Mouse (Mus musculus) liver, postnatal 0 days (tissue): ENCODE measurements around the gene Kyat3.

Experiments used
- CTCF ChIP-seq: sonication (generic); IDR thresholded peaks from 2 replicates; pipeline ENCODE4 v1.5.1; 2016; ENCODE audit warnings: antibody characterized with exemption, low read depth
- EP300 ChIP-seq: IDR thresholded peaks from 2 replicates; pipeline ENCODE4 v1.6.1; 2016; ENCODE audit warnings: antibody characterized with exemption, low read depth, mild to moderate bottlenecking

DNA sequence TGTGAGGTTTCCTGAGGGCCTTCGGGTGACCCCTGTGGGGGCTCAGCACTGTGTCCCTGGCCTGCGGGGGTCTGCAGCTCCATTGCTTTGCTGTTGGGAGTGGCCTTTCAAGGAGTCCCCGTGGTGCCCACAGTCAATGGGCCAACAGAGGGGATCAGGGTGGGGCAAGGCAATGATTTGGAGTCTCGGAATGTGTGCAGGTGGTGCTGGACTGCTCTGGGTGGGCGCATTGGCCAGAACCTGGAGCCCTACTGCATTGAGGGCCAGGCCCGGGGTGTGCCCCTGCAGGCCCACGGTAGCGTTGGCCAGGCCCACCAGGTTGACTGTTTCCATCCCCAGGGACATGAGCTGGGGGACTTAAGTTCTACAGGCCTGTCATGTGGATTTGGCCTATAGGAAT lies 36.1 kb upstream of the Kyat3 start:
- TF ChIP-seq CTCF (no peak), EP300 (no peak)
